Mouse (Mus musculus): ENCODE measurements around the gene Ntm. TPM values are rescaled to one million over a fixed set of nuclear protein-coding genes. Genes with fewer than 3 reads are reported as not detected.

Gene Ntm
- polyA plus RNA-seq, 1 experiment from 2014 or later: 21.4 TPM

DNA sequence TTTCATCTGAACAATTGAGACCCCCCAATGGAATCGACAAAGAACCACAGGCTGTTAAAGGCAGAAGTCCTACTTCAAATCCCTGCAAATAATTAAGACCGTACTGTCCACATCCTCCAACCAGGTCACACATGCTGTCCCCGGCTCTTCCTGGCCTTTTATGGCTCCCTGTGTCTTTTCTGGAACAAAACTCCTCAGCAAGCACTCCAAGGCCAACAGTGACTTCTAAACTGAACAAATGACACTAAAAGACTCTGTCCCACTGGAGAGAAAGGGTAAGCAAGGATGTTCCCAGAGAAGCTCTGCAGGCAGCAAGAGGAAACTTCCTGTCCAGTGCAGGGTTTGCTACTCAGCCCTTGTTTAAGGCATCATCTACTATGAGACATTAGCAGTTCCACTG lies 532.8 kb downstream of the Ntm start:
- no peaks in the 10 kb centered on the region for H3K36me3 ChIP-seq
- WGBS: 79% methylated on average over 3 of the region's 3 CpGs
- H3K27me3 ChIP-seq: no peaks in the 10 kb centered on the region
- H3K4me3 ChIP-seq: no peak overlapping the region
- no peak overlapping the region for H3K27ac ChIP-seq
- H3K9me3 ChIP-seq: no peaks in the 10 kb centered on the region
- no peak for ATAC-seq (ENCODE audit: borderline replicate concordance, extremely low read depth, low FRiP score, low TSS enrichment)
- H3K9ac ChIP-seq: no peak overlapping the region
- no peak overlapping the region for H3K4me2 ChIP-seq
- peaks cover 19% of the 10 kb centered on the region for H3K4me1 ChIP-seq

DNA sequence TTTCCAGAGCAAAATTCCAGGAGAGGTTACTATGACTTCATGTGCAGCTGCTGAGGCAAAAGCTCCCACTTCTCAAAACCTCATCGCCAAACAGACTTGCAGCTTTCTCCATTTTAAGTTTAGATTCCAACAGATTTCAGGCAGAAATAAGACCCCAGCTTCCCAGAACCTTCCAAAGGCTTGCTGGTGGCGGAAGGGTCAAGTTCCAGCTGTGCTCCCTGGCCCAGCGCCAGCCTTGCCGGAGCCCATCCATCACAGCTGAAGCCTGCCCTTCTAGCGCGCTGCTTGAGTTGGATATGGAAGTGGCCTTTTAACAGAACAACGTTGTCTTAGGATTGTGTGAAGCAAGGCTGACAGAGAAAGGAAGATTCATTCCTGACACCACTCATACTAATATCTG lies 534.6 kb downstream of the Ntm start:
- no peaks in the 10 kb centered on the region for H3K27me3 ChIP-seq
- H3K4me1 ChIP-seq: peaks cover 10% of the 10 kb centered on the region; the same call in 1 of the 2 replicates
- ATAC-seq (ENCODE audit: borderline replicate concordance, extremely low read depth, low FRiP score, low TSS enrichment): peak; percentile 75
- no peaks in the 10 kb centered on the region for H3K9me3 ChIP-seq
- no peak overlapping the region for H3K27ac ChIP-seq
- no peak overlapping the region for H3K4me3 ChIP-seq
- no peak overlapping the region for H3K9ac ChIP-seq
- WGBS: 5% methylated on average over 7 of the region's 7 CpGs
- H3K36me3 ChIP-seq: no peaks in the 10 kb centered on the region
- H3K4me2 ChIP-seq: no peak overlapping the region

DNA sequence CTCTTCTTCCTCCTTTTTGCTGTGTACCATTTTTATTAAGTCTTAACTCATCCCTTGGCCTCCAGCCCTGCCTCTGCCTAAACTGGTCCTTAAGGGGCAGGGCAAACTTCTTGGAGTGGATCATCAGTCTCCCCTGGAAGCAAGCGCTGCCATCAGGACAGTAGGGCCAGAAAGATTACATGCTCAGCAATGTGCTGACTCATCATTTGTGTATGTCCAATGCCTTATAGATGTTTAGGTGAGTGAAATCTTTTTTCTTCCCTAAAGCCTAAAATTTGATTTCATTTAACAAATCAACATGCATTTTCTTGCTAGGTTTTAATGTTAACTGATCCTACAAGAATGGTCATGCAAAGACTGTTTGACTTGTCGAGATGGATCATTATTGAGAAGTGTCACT lies 536.7 kb downstream of the Ntm start:
- WGBS: 84% methylated on average over 2 of the region's 2 CpGs
- ATAC-seq (ENCODE audit: borderline replicate concordance, extremely low read depth, low FRiP score, low TSS enrichment): no peak

DNA sequence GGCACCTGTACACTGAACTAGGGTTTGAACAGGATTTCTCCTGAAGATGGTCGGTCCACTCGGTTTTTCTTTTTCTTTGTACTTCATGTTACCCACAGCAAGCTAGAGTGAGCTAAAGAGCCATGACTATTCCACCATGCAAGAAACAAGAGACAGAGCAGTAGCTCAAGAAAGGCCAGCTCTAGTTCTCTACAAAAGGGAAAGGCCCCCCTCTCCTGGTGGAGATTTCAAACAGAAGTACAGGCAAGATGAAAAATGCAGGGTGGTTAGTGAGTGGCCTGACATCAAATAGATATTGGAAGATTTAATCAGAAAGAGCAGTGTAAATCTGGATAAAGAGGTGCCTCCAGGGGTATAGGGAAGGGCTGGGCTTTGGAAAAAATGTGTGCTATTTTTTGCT lies 547.4 kb downstream of the Ntm start:
- H3K4me3 ChIP-seq: no peak overlapping the region
- peaks cover 27% of the 10 kb centered on the region for H3K27me3 ChIP-seq
- no peak overlapping the region for H3K9ac ChIP-seq
- no peak overlapping the region for H3K4me2 ChIP-seq
- ATAC-seq (ENCODE audit: borderline replicate concordance, extremely low read depth, low FRiP score, low TSS enrichment): no peak
- peaks cover 11% of the 10 kb centered on the region for H3K4me1 ChIP-seq
- H3K27ac ChIP-seq: no peak overlapping the region
- WGBS: 68% methylated on average over 2 of the region's 2 CpGs
- H3K9me3 ChIP-seq: no peaks in the 10 kb centered on the region
- H3K36me3 ChIP-seq: no peaks in the 10 kb centered on the region

More for the DNA sequence above, 536.7 kb downstream of the Ntm start:
- Histone ChIP-seq H3K9me3 (no peaks in the 10 kb centered on the region), H3K4me1 (peaks cover 5% of the 10 kb centered on the region; the same call in 1 of the 2 replicates), H3K27ac (no peak overlapping the region), H3K4me3 (no peak overlapping the region), H3K36me3 (no peaks in the 10 kb centered on the region), H3K9ac (no peak overlapping the region), H3K27me3 (no peaks in the 10 kb centered on the region), H3K4me2 (no peak overlapping the region)

GRCm38 (mm10) chr9:29413126-29413525 lies 549.8 kb downstream of the Ntm start:
- Histone ChIP-seq H3K27ac (no peak overlapping the region), H3K4me1 (peaks cover 11% of the 10 kb centered on the region), H3K27me3 (peaks cover 31% of the 10 kb centered on the region), H3K9ac (no peak overlapping the region), H3K4me2 (no peak overlapping the region), H3K4me3 (no peak overlapping the region), H3K36me3 (no peaks in the 10 kb centered on the region), H3K9me3 (no peaks in the 10 kb centered on the region)
- 77% methylated on average over 4 of the region's 4 CpGs for WGBS
- no peak for ATAC-seq (ENCODE audit: borderline replicate concordance, extremely low read depth, low FRiP score, low TSS enrichment)

DNA sequence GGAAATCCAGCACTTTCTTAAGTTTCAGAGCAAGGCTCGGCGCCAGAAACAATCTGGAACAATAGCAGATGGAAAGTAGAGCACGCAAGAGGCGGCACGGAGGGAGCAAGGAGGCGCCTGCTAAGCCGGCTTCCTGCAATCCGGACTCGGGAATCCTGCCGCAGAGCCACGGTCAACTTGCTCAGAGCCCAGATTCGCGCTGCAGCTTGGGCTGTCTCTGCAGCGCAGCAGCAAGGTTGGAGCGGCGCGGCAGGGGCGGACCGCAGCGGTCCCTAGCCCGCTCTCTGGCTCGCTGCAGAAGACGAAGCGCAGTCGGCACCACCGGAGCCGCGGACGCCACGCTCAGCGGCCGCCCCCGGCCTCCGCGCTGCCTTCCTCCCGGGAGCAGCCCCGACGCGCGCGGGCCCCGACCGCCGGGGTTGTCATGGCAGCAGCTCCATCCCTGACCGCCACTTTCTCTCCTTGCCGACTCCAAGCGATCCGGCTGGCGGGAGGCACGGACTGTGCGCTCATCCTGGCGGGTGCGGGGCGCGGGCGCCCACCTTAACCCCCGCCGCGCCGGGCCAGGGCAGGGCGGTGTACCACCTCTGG lies 550.7 kb downstream of the Ntm start:
- Histone ChIP-seq H3K27ac (peak overlapping the region; percentile 39), H3K4me1 (peaks cover 11% of the 10 kb centered on the region), H3K9ac (peak overlapping the region; percentile 27), H3K36me3 (no peaks in the 10 kb centered on the region), H3K9me3 (no peaks in the 10 kb centered on the region), H3K4me2 (peak overlapping the region; percentile 91), H3K27me3 (peaks cover 31% of the 10 kb centered on the region), H3K4me3 (peak overlapping the region; percentile 45)
- ATAC-seq (ENCODE audit: borderline replicate concordance, extremely low read depth, low FRiP score, low TSS enrichment): peak; percentile 74; the same call in 1 of the 2 replicates
- WGBS: 0% methylated on average over 53 of the region's 61 CpGs

DNA sequence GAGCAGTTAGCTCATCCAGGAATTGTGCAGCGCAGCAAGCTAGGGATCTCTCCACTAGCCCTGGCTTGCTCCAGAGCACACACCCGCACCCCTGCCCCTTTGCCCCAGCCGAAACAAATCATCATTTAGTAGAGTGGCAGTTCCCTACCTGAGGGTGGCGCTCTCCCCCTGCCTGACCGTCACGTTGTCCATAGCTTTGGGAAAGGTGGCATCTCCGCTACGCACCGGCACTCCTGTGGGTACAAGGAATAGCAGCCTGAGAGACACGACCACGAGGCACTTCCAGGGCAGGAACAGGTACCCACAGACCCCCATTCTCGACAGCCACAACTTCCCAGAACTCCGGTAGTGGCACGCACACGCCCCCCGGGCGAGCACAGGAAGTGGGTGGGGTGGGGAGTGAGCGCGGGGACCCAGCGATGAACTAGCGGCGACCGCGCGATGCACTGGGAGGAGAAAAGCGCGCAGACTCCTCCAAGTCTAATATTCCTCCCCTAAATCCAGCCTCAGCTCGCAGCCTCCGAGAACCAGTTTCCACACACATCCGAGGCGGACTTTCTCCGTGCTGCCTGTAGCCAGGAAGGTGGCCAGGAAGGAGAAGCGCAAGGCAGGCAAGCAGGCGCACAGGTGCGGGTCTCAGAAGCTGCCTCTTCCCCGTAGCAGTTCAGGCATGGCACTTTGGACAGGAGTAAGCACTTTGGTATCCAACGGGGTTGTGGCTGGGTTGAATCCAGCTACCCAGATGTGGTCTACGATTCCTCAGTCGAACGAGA lies 551.3 kb downstream of the Ntm start:
- peaks cover 11% of the 10 kb centered on the region for H3K4me1 ChIP-seq
- H3K4me2 ChIP-seq: peak overlapping the region; percentile 91
- ATAC-seq (ENCODE audit: borderline replicate concordance, extremely low read depth, low FRiP score, low TSS enrichment): peak; percentile 43; the same call in 1 of the 2 replicates
- no peaks in the 10 kb centered on the region for H3K36me3 ChIP-seq
- no peaks in the 10 kb centered on the region for H3K9me3 ChIP-seq
- peak overlapping the region; percentile 45 for H3K4me3 ChIP-seq
- H3K27ac ChIP-seq: peak overlapping the region; percentile 39; the same call in 1 of the 2 replicates
- 2% methylated on average over 40 of the region's 40 CpGs for WGBS
- peak overlapping the region; percentile 27 for H3K9ac ChIP-seq
- peaks cover 31% of the 10 kb centered on the region for H3K27me3 ChIP-seq

DNA sequence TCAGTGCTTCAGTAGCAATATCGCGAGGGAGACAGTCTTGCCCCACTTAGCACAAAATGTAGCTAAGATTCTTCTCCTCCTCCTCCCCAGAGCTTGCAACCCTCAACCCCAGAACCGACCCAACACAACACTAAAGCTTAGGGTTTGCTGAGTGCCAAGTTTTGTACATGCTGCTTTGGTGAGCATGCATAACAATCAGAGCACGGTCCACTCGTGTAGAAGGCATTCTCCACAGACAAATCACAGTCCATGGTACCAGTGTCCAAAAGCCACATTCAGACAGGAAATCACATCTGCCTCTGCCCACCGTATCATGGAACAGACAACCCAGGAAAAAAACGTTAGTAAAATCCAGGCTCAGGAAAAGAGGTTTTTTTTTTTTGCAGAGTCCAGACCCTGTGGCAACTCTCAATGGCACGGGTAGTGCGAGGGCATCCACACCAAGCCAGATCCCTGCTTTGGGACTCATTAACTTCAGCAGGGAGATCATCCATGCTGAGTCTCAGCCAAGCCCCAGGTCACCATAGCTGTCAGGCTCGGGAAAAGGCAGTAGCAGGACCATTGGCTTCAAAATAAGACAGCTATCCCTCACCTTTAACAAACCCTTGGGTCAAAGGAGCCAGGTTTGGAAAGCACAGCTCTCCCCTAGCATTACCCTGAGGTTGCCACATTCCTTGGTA lies 552.1 kb downstream of the Ntm start:
- Histone ChIP-seq H3K27me3 (peaks cover 31% of the 10 kb centered on the region), H3K27ac (no peak overlapping the region), H3K9ac (0 out of 2 replicates have a peak overlapping the region, but pooled peaks have one; percentile 27), H3K4me2 (peak overlapping the region; percentile 91), H3K4me3 (peak overlapping the region; percentile 45), H3K4me1 (peaks cover 11% of the 10 kb centered on the region), H3K36me3 (no peaks in the 10 kb centered on the region), H3K9me3 (no peaks in the 10 kb centered on the region)
- WGBS: 34% methylated on average over 10 of the region's 10 CpGs
- ATAC-seq (ENCODE audit: borderline replicate concordance, extremely low read depth, low FRiP score, low TSS enrichment): no peak

- H3K4me2 ChIP-seq: peak overlapping the region; percentile 91
- WGBS: 60% methylated on average over 6 of the region's 6 CpGs
These were observed 552.7 kb downstream of the Ntm start for GRCm38 (mm10) chr9:29410284-29410683.

DNA sequence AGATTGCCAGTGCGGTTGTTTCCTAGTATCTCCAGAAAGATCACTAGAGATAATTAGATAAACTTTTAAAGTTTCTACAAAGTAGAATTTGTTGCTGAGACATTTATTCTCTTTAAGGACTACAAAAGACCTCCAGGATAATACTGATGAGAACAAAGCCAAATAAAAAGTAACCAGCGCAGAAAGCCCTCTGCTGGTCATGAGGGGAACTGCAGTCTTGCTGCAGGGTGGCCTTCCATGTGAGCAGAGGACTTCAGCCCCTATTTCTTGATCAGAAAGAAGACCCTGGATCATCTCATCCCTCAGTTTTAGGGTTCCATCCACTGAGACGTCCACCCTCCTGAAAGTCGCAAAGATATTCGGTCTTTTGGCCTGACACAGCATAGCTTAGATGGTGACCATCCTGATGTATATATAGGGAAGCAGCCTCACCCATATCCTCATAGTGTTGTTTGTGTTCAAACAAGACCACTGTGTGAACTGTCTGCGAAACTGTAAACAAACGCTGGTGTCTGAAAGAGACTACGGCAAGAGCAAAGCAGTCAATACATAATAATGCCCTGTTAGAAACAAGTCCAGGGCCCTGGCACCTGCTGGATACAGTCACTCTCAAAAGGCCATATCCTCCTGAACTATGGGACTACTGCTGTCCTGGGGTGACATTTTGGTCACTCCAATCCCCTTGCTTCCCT lies 553.6 kb downstream of the Ntm start:
- Histone ChIP-seq H3K4me3 (no peak overlapping the region), H3K27ac (no peak overlapping the region), H3K4me1 (peaks cover 11% of the 10 kb centered on the region), H3K36me3 (no peaks in the 10 kb centered on the region), H3K9me3 (no peaks in the 10 kb centered on the region), H3K4me2 (no peak overlapping the region), H3K27me3 (peaks cover 26% of the 10 kb centered on the region), H3K9ac (no peak overlapping the region)
- WGBS: 50% methylated on average over 8 of the region's 8 CpGs
- ATAC-seq (ENCODE audit: borderline replicate concordance, extremely low read depth, low FRiP score, low TSS enrichment): no peak

More at GRCm38 (mm10) chr9:29410284-29410683, 552.7 kb downstream of the Ntm start:
- ATAC-seq (ENCODE audit: borderline replicate concordance, extremely low read depth, low FRiP score, low TSS enrichment): no peak
- Histone ChIP-seq H3K27ac (no peak overlapping the region), H3K9ac (no peak overlapping the region), H3K27me3 (peaks cover 31% of the 10 kb centered on the region), H3K36me3 (no peaks in the 10 kb centered on the region), H3K9me3 (no peaks in the 10 kb centered on the region), H3K4me1 (peaks cover 11% of the 10 kb centered on the region), H3K4me3 (peak overlapping the region; percentile 45)

DNA sequence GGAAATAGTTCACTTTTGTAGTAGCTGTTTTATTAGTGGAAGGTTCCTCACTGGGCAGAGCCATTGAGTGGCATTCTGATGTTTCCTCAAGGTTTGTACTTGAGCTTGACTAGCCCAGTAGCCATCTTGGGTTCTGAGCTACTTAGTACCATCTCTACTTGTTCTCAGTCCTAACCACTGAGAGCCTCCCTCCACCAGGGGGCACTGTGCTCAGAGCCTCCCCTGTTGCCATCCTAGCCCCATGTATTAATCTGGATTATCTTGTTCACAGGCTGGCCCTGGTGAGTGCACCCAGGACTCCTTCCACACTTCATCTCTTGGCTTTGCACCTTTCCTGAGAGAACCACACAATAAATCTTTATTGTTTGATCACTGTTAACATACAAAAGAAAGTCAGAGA lies 555.0 kb downstream of the Ntm start:
- no peak for ATAC-seq (ENCODE audit: borderline replicate concordance, extremely low read depth, low FRiP score, low TSS enrichment)
- Histone ChIP-seq H3K4me1 (peaks cover 11% of the 10 kb centered on the region), H3K4me3 (no peak overlapping the region), H3K36me3 (no peaks in the 10 kb centered on the region), H3K27ac (no peak overlapping the region), H3K9me3 (no peaks in the 10 kb centered on the region), H3K4me2 (no peak overlapping the region), H3K27me3 (peaks cover 12% of the 10 kb centered on the region; the same call in 1 of the 2 replicates), H3K9ac (no peak overlapping the region)

Data from lung, embryonic 15.5 days (tissue).